Mouse (Mus musculus) gastrocnemius, postnatal 10 days (tissue): ENCODE data around the gene Reep3. TPM values are rescaled to one million over a fixed set of nuclear protein-coding genes. Genes with fewer than 3 reads are reported as not detected.
"Not testable (repeated sequence)": the region's sequence is repeated elsewhere in the genome, so short reads cannot be mapped to it uniquely, and the experiment has no call there.

Experiments used
- DNase-seq: peaks from one replicate; pipeline ENCODE4 v3.0.0; 2021; ENCODE audit warnings: mixed read lengths
- total RNA-seq, 2 experiments: library from RNA; stranded (reverse); gene quantifications; 2 replicates each; pipeline ENCODE4 v1.2.3; 2021

Gene Reep3
- total RNA-seq, 2 experiments from 2014 or later, result 21.9 to 27.2 TPM

DNA sequence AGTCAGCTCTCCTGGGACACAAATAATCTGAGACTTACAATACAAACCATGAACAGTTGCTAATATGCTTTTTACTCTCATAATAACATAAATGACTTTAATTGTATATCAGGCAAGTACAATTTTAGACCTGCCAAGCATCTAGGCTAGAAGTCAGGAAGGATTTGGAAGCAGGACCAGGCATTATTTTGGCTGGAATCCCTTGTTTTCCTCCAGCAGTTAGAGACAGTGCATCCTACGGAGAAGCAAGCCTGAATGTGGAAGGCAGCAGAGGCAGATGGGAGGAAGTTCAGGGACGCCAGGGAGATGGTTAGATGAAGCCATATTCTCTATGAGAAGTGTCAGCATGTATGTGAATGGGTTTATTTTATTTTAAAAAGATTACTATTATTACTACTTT is 79.4 kb downstream of the Reep3 start:
- DNase-seq, result no peak

GRCm38 (mm10) chr10:67016615-67017278 is 80.0 kb downstream of the Reep3 start:
- no peak for DNase-seq

GRCm38 (mm10) chr10:67014746-67015145 is 82.0 kb downstream of the Reep3 start:
- DNase-seq, result no peak

GRCm38 (mm10) chr10:67010521-67010920 is 86.2 kb downstream of the Reep3 start:
- DNase-seq, result no peak

- DNase-seq, result no peak
These were observed 92.2 kb downstream of the Reep3 start for GRCm38 (mm10) chr10:67004527-67005042.

- DNase-seq, result peak; percentile 48
These were observed 92.8 kb downstream of the Reep3 start for GRCm38 (mm10) chr10:67003743-67004526.

GRCm38 (mm10) chr10:67003009-67003742 is 93.6 kb downstream of the Reep3 start:
- peak; percentile 63 for DNase-seq

GRCm38 (mm10) chr10:67002207-67003008 is 94.3 kb downstream of the Reep3 start:
- peak; percentile 85 for DNase-seq

GRCm38 (mm10) chr10:67000958-67001615 is 95.7 kb downstream of the Reep3 start:
- DNase-seq, result not testable (repeated sequence)

DNA sequence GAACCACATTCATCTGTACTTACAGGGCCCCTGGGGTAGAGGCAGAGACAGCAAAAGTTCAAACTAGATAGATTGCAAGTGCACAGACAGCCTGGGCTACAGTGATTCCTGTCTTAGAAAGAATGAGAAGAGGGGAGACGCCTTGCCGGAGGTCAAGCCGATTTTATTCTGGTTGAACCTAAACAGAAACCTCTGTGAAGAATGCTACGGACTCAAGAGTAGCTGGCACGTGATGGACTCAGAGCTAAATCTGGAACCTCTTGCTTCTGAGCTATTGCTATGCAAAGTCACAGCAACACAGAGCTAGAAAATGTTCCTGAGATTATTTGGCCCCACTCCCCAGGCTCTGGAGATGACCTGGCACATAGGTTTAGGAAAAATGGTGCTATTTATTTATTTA is 96.6 kb downstream of the Reep3 start:
- no peak for DNase-seq

DNA sequence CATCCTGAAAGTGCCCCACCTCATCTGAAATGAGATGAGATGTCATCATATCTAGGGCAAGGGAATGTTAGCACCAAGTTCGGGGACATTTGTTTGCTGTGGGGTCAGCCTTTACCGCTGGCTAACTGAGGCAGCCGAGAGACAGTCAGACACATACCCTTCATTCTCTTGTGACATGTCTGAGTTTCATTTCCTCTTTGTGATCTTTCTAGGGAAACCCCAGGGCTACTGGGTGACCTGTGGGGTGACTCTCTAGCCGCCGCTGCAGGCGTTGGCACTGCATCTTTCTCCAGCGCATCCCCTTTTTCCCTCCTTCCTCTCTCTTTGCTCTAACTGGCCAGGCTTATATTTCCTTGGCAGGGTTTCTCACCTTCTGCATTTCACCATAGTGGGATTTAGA is 98.0 kb downstream of the Reep3 start:
- DNase-seq, result no peak

GRCm38 (mm10) chr10:66995181-66995580 is 101.6 kb downstream of the Reep3 start:
- DNase-seq, result no peak

DNA sequence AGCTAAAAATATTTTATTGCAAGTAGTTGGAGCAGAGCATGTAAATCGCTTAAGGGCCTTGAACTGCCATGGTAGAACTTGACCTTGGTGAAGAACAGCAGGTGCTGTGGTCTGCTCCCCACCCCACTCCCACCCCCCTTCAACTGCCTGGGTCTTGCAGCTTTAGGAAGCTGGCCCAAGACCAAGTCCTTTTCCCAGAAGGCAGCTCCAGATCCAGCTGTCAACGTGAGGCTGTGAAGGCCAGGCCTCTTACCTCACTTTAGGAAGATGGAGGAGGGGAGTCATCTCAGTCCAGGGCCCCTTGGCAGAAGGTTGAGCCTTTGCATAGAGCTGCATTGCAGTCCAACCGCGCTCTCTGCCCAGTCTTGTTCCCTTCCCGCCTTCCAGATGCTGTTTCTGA is 102.3 kb downstream of the Reep3 start:
- DNase-seq, result no peak

- DNase-seq, result no peak
These were observed 104.2 kb downstream of the Reep3 start for GRCm38 (mm10) chr10:66992591-66992990.

GRCm38 (mm10) chr10:66990506-66990905 is 106.2 kb downstream of the Reep3 start:
- DNase-seq, result no peak

- DNase-seq, result no peak
These were observed 113.7 kb downstream of the Reep3 start for GRCm38 (mm10) chr10:66983043-66983442.

DNA sequence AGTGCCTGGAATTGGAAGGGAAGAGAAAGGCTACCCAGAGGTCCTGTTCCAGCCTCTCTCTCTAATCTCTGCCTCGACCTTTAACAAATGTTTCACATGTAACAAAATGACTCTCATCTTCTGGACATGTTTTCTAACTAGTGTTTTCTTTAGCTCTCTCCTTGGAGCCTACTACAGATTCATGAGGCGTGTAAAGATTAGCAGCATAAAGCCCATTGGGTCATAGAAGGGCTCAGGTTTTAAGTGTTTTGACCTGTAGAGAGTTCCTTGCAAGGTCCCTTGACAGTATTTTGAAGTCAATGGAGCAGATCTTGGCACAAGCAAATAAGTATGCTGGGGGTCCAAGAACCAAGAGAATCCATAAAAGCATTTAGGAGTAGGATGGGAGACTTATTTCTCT is 118.5 kb downstream of the Reep3 start:
- DNase-seq, result no peak

DNA sequence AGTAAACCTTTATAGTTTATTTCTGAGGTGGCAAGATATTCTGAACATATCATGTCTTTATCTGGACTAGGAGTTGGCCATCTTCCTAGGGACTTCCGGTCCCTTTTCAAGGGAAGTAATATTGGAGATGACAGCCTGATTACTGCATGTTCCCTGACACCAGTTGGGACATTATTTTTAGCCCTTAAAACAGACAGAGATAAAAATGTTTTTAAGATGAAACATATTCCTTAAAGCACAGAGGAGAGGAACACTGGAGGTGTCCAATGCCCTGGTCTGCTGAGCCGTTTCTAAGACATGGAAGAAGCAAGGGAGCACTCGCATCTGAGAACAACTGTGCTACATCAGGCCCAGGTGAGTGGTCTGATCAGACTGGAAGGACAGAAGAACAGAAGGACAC is 119.7 kb downstream of the Reep3 start:
- no peak for DNase-seq

DNA sequence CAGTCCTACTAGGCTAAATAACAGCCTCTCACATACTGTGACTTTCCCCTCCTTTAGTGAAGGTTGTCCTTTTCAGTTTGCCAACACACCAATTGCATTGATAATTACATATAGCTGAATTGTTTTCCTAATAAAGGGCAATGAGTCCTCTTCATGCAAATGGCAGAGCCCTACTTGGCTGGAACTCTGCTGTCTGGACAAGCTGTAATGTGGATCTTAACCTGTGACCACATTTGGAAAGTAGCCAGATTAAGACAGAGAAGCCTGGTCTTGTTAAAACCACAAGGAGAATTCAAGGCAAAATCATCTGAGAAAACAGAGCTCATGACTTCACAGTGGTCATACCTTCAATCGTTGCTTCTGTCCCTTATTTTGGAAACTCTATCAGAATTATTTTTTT is 121.3 kb downstream of the Reep3 start:
- no peak for DNase-seq

DNA sequence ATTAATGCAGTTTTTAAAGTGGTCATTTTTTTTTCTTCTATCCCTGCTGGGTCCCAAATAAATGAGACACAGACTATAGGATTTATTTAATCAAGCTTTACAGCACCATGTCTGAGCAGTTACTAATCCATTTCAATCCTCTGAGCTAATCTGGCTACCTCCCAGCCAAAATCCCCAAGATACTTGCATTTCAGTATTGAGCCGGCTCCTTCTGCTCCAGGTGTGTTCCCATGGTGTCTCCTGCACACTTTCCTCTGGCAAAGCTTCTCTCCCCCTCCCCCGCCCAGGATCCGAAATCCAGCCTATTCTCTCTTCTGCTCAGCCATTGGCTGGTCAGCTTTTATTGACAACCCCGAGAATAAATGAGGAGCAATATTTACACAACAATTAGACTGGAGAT is 122.3 kb downstream of the Reep3 start:
- no peak for DNase-seq

GRCm38 (mm10) chr10:66973866-66974265 is 122.9 kb downstream of the Reep3 start:
- no peak for DNase-seq
